Mouse (Mus musculus): ENCODE measurements around the gene Smim7.

The Smim7 gene

GRCm38 (mm10) chr8:72547122-72547801, 23.6 kb downstream of the Smim7 start:
- DNase-seq (ENCODE audit: low spot score) = peak; percentile 61

DNA sequence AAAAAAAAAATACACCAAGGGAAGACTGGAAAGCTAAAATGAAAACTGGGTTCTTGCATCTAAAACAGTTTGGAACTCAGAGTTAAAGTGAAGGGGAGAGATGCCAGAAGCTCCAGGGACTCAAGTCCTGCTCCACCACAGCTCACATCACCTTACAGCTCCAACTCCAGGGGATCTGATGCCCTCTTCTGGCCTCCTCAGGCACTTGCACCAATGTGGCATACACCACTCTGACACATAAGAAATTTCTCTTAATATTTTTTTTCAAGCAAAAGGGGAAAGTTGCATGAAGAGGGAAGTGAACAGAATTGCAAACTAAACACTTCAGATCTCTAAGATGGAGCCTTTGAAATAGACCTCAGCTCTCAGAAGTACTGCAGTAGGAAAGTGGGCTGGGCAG, 31.7 kb downstream of the Smim7 start:
- no peak for DNase-seq (ENCODE audit: low spot score)

GRCm38 (mm10) chr8:72534888-72535287, 36.0 kb downstream of the Smim7 start:
- DNase-seq (ENCODE audit: low spot score) = no peak

GRCm38 (mm10) chr8:72532103-72532502, 38.8 kb downstream of the Smim7 start:
- DNase-seq (ENCODE audit: low spot score) = no peak

DNA sequence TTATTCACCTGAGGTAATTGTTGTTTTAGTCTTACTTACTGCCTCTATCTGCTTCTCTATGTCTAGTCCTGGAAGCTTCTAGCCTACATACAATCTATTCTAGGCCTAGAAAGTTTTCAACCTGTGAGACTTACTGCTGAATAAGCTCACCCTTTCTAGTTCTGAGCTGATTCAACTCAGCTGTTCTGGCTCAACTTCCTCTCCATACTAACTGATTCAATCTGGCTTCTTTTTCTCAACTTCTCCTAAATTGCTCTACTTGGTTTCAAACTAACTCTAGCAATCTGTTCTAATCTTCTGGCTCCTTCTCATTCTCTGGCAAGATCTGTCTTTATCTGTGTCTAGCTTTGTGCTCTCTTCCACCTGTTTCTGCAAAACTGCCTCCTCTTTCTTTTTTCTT, 49.0 kb downstream of the Smim7 start:
- no peak for DNase-seq (ENCODE audit: low spot score)

- DNase-seq (ENCODE audit: low spot score) = no peak
Observed at GRCm38 (mm10) chr8:72517421-72517988, 53.4 kb downstream of the Smim7 start.

Data from testis, postnatal 10 days (tissue).